Mouse (Mus musculus): Measurements from ENCODE around the gene Sufu. TPM values are rescaled to one million over a fixed set of nuclear protein-coding genes. Genes with fewer than 3 reads are reported as not detected.
A peak's percentile ranks its signal among the peaks of the same experiment; 100 is the strongest.

Sufu gene
- polyA plus RNA-seq, 1 experiment from 2014 or later, result 29.1 TPM

DNA sequence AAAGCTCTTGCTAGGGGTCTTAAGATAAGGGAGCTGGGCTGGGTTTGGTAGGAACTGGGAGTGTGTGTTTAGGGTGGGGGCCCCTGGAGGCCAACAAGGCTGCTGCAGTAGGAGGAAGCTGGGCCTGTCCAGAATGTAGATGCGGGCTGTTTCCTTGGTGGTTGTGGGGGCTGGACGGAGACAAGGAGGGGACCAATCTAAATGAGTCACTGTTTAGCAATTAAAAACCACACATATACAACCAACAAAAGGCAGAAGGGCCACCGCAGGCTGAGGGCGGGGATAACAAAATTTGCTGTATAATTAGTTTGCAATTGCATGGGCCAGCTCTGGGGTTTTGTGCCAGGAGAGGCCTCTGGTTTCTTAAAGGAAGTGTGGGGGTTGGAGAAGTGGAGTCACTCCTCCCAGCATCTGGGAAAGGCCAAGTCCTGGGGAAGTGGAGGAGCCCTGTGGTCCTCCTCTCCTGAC, 107.4 kb downstream of the Sufu start:
- DNase-seq (peak; percentile 46), ATAC-seq (ENCODE audit: low FRiP score, low TSS enrichment) (no peak)
- Histone ChIP-seq H3K4me3 (replicated peaks; ENCODE audit: low read depth, low read length) (peak overlapping the region; percentile 98), H3K4me2 (ENCODE audit: low read length) (peak overlapping the region; percentile 99), H3K36me3 (ENCODE audit: control insufficient read depth, insufficient read depth, low read length) (peaks cover 37% of the 10 kb centered on the region), H3K27me3 (ENCODE audit: control insufficient read depth, insufficient read depth, low read length) (no peaks in the 10 kb centered on the region), H3K9me3 (ENCODE audit: control insufficient read depth, low read length) (no peaks in the 10 kb centered on the region), H3K27ac (replicated peaks; ENCODE audit: low read depth, low read length) (peak overlapping the region; percentile 98), H3K9ac (replicated peaks; ENCODE audit: low read length) (peak overlapping the region; percentile 98), H3K4me1 (ENCODE audit: control insufficient read depth, insufficient read depth, low read length) (peaks cover 40% of the 10 kb centered on the region)
- WGBS, result 0% methylated on average over 4 of the region's 4 CpGs

DNA sequence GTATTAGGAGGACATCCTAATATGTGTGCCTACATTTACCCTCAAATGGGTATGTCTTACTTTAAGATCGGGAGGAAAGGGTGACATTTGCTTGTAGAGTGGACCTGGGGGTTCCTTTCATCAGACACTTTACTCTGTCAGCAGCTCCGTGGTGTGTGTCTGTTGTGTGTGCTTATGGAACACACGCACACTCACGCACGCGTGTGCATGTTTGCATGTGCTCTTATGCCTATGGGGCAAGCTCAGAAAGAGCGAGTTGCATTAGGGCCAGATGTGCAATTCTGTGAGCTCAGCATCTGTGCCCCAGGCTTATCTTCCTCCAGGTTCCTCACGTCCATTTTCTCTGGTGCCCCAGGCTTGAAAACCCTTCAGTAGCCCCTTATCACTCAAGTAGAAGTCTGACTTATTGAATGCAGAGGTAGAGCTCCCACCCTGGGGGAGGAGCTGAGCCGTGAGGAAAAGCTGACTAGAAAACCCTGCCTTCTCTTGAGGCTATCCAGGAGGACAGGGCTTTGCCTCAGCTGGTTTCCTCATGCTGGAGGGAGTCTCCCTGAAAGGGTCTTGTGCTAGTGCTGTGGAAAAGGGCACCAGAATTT, 108.2 kb downstream of the Sufu start:
- 44% methylated on average over 9 of the region's 9 CpGs for WGBS
- Histone ChIP-seq H3K4me2 (ENCODE audit: low read length) (peak overlapping the region; percentile 99), H3K9me3 (ENCODE audit: control insufficient read depth, low read length) (no peaks in the 10 kb centered on the region), H3K4me3 (replicated peaks; ENCODE audit: low read depth, low read length) (peak overlapping the region; percentile 98), H3K36me3 (ENCODE audit: control insufficient read depth, insufficient read depth, low read length) (peaks cover 43% of the 10 kb centered on the region), H3K27ac (replicated peaks; ENCODE audit: low read depth, low read length) (peak overlapping the region; percentile 98), H3K9ac (replicated peaks; ENCODE audit: low read length) (peak overlapping the region; percentile 98), H3K27me3 (ENCODE audit: control insufficient read depth, insufficient read depth, low read length) (no peaks in the 10 kb centered on the region), H3K4me1 (ENCODE audit: control insufficient read depth, insufficient read depth, low read length) (peaks cover 46% of the 10 kb centered on the region)
- ATAC-seq (ENCODE audit: low FRiP score, low TSS enrichment), result no peak
- DNase-seq, result peak; percentile 16

DNA sequence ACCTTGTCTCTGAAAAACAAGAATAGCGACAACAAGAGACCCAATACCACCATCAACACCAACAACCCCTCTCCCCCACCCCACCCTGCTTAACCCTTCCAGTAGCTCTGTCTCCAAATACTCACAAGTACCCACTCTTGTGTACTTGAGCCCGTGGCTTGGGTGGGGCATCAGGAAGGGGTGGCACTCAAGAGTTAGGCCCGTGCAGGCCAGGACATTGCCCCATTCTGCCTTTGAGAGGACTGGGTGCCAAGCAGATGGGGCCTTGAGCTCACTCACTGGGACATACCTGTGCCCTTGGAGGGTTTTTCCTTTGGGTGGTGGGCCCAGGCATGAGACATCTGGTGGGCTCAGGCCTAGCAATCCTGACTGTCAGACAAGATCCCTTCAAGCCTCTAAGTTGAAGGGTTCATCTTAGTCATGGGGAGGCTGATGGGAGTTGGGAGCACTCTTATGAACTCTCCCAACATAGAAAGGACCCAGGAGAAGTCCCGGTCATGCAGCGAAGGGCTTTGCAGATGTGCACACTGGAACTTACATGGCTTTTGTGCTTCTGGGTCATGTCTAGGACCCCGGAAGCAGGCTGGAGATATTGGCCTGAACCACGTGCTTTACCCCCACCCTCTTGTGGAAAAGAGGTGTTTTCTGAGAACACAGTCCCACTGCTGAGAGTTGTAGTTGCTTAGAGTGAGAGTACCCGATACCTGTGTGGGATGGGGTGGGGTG, 109.1 kb downstream of the Sufu start:
- 66% methylated on average over 8 of the region's 8 CpGs for WGBS

GRCm38 (mm10) chr19:46506372-46506717, 109.6 kb downstream of the Sufu start:
- Histone ChIP-seq H3K4me3 (replicated peaks; ENCODE audit: low read depth, low read length) (peak overlapping the region; percentile 98), H3K27me3 (ENCODE audit: control insufficient read depth, insufficient read depth, low read length) (no peaks in the 10 kb centered on the region), H3K9me3 (ENCODE audit: control insufficient read depth, low read length) (no peaks in the 10 kb centered on the region), H3K27ac (replicated peaks; ENCODE audit: low read depth, low read length) (peak overlapping the region; percentile 98), H3K36me3 (ENCODE audit: control insufficient read depth, insufficient read depth, low read length) (peaks cover 50% of the 10 kb centered on the region), H3K9ac (replicated peaks; ENCODE audit: low read length) (peak overlapping the region; percentile 66), H3K4me1 (ENCODE audit: control insufficient read depth, insufficient read depth, low read length) (peaks cover 46% of the 10 kb centered on the region), H3K4me2 (ENCODE audit: low read length) (peak overlapping the region; percentile 99)
- ATAC-seq (ENCODE audit: low FRiP score, low TSS enrichment) (no peak), DNase-seq (no peak)
- WGBS, result 27% methylated on average over 3 of the region's 3 CpGs

More for the DNA sequence above, 109.1 kb downstream of the Sufu start:
- H3K36me3 ChIP-seq (ENCODE audit: control insufficient read depth, insufficient read depth, low read length), result peaks cover 48% of the 10 kb centered on the region
- peaks cover 46% of the 10 kb centered on the region for H3K4me1 ChIP-seq (ENCODE audit: control insufficient read depth, insufficient read depth, low read length)
- peak overlapping the region; percentile 98; the same call in 1 of the 2 replicates for H3K27ac ChIP-seq (replicated peaks; ENCODE audit: low read depth, low read length)
- H3K27me3 ChIP-seq (ENCODE audit: control insufficient read depth, insufficient read depth, low read length), result no peaks in the 10 kb centered on the region
- ATAC-seq (ENCODE audit: low FRiP score, low TSS enrichment), result no peak
- peak overlapping the region; percentile 99 for H3K4me2 ChIP-seq (ENCODE audit: low read length)
- H3K9ac ChIP-seq (replicated peaks; ENCODE audit: low read length), result peak overlapping the region; percentile 66
- no peaks in the 10 kb centered on the region for H3K9me3 ChIP-seq (ENCODE audit: control insufficient read depth, low read length)
- no peak for DNase-seq
- peak overlapping the region; percentile 98 for H3K4me3 ChIP-seq (replicated peaks; ENCODE audit: low read depth, low read length)

DNA sequence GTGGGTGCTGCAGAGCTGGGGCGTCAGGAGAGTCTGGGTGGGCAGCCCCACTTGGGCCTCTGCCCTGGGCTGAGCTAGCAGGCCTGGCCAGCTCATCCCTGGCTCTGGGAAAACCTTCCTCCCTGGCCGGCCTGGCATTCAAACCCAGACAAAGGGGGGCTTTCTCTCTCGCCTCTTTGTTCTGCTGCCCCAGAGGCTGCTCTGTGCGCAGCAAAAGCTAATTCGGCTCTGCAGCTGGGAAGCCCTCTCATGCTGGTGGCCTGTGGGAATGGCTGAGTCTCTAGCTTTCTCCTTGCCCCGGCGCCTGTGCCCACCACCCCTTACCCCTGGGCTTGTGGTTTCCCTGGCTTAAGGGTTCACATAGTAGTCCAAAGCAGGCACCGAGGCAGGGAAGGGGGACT, 110.5 kb downstream of the Sufu start:
- Histone ChIP-seq H3K9me3 (ENCODE audit: control insufficient read depth, low read length) (no peaks in the 10 kb centered on the region), H3K4me1 (ENCODE audit: control insufficient read depth, insufficient read depth, low read length) (peaks cover 46% of the 10 kb centered on the region), H3K9ac (replicated peaks; ENCODE audit: low read length) (peak overlapping the region; percentile 66), H3K36me3 (ENCODE audit: control insufficient read depth, insufficient read depth, low read length) (peaks cover 58% of the 10 kb centered on the region), H3K4me3 (replicated peaks; ENCODE audit: low read depth, low read length) (peak overlapping the region; percentile 98), H3K27ac (replicated peaks; ENCODE audit: low read depth, low read length) (peak overlapping the region; percentile 98), H3K27me3 (ENCODE audit: control insufficient read depth, insufficient read depth, low read length) (no peaks in the 10 kb centered on the region), H3K4me2 (ENCODE audit: low read length) (peak overlapping the region; percentile 99)
- ATAC-seq (ENCODE audit: low FRiP score, low TSS enrichment), result peak; percentile 25; the same call in 1 of the 2 replicates
- peak; percentile 77 for DNase-seq
- 8% methylated on average over 8 of the region's 8 CpGs for WGBS

DNA sequence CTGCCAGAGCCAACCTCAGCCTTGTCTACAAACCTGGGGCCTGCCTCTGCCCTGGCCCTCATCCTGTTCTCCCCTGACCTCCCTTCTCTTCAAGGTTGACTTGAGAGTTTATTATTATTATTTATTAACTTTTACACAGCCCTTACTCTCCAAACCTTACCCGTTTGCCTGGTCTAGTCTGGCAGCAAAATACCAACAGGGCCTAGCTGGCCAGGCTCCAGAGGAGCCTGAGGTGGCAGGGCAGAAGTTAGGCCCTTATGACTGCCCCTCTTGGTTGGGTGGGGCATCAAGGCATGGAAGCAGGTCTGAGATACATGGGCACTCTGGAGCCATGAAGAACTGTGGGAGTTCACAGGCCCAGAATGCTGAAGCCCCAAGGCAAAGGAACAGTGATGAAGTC, 111.1 kb downstream of the Sufu start:
- Histone ChIP-seq H3K9me3 (ENCODE audit: control insufficient read depth, low read length) (no peaks in the 10 kb centered on the region), H3K4me1 (ENCODE audit: control insufficient read depth, insufficient read depth, low read length) (peaks cover 46% of the 10 kb centered on the region), H3K9ac (replicated peaks; ENCODE audit: low read length) (peak overlapping the region; percentile 66; the same call in 1 of the 2 replicates), H3K4me3 (replicated peaks; ENCODE audit: low read depth, low read length) (peak overlapping the region; percentile 98; the same call in 1 of the 2 replicates), H3K36me3 (ENCODE audit: control insufficient read depth, insufficient read depth, low read length) (peaks cover 64% of the 10 kb centered on the region), H3K4me2 (ENCODE audit: low read length) (peak overlapping the region; percentile 99), H3K27me3 (ENCODE audit: control insufficient read depth, insufficient read depth, low read length) (no peaks in the 10 kb centered on the region), H3K27ac (replicated peaks; ENCODE audit: low read depth, low read length) (peak overlapping the region; percentile 98)
- WGBS, result 83% methylated on average over 1 of the region's 1 CpGs
- ATAC-seq (ENCODE audit: low FRiP score, low TSS enrichment), result no peak
- DNase-seq, result no peak

DNA sequence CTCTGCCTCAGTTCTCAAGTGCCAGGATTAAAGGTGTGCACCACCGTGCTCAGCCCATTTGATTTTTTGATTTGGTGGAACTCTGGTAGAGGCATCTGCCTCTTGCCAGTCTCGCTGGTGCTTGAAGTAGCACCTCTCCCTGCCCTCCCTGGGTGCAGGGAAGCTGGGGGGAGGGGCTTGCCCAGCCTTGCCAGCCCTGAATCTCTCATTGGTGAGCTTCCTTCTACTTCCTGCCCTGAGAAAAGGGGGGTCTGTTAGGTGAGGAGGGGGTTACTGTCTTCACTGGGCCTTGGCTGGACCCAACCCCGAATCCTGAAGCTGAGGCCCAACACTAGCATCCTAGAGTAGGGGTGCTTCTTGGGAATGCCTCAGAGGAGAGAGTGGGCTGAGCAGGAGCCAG, 112.0 kb downstream of the Sufu start:
- H3K27me3 ChIP-seq (ENCODE audit: control insufficient read depth, insufficient read depth, low read length), result no peaks in the 10 kb centered on the region
- peaks cover 46% of the 10 kb centered on the region for H3K4me1 ChIP-seq (ENCODE audit: control insufficient read depth, insufficient read depth, low read length)
- H3K27ac ChIP-seq (replicated peaks; ENCODE audit: low read depth, low read length), result no peak overlapping the region
- ATAC-seq (ENCODE audit: low FRiP score, low TSS enrichment), result no peak
- 71% methylated on average over 3 of the region's 3 CpGs for WGBS
- H3K9ac ChIP-seq (replicated peaks; ENCODE audit: low read length), result no peak overlapping the region
- peaks cover 73% of the 10 kb centered on the region for H3K36me3 ChIP-seq (ENCODE audit: control insufficient read depth, insufficient read depth, low read length)
- H3K4me3 ChIP-seq (replicated peaks; ENCODE audit: low read depth, low read length), result no peak overlapping the region
- DNase-seq, result no peak
- peak overlapping the region; percentile 4; the same call in 1 of the 2 replicates for H3K4me2 ChIP-seq (ENCODE audit: low read length)
- H3K9me3 ChIP-seq (ENCODE audit: control insufficient read depth, low read length), result no peaks in the 10 kb centered on the region

- peaks cover 46% of the 10 kb centered on the region for H3K4me1 ChIP-seq (ENCODE audit: control insufficient read depth, insufficient read depth, low read length)
- no peak for ATAC-seq (ENCODE audit: low FRiP score, low TSS enrichment)
- H3K4me2 ChIP-seq (ENCODE audit: low read length), result peak overlapping the region; percentile 4; the same call in 1 of the 2 replicates
- peaks cover 77% of the 10 kb centered on the region for H3K36me3 ChIP-seq (ENCODE audit: control insufficient read depth, insufficient read depth, low read length)
- H3K27ac ChIP-seq (replicated peaks; ENCODE audit: low read depth, low read length), result no peak overlapping the region
- H3K27me3 ChIP-seq (ENCODE audit: control insufficient read depth, insufficient read depth, low read length), result no peaks in the 10 kb centered on the region
- no peaks in the 10 kb centered on the region for H3K9me3 ChIP-seq (ENCODE audit: control insufficient read depth, low read length)
- no peak overlapping the region for H3K9ac ChIP-seq (replicated peaks; ENCODE audit: low read length)
- no peak overlapping the region for H3K4me3 ChIP-seq (replicated peaks; ENCODE audit: low read depth, low read length)
- no peak for DNase-seq
- WGBS, result 84% methylated on average over 3 of the region's 3 CpGs
Observed at GRCm38 (mm10) chr19:46509202-46509601, 112.5 kb downstream of the Sufu start.

All from midbrain, embryonic 14.5 days (tissue).